Mouse (Mus musculus) limb, embryonic 12.5 days (tissue): Measurements from ENCODE around the gene Hs3st2. TPM values are rescaled to one million over a fixed set of nuclear protein-coding genes. Genes with fewer than 3 reads are reported as not detected.
A peak's percentile ranks its signal among the peaks of the same experiment; 100 is the strongest.
"Not testable (repeated sequence)": the region's sequence is repeated elsewhere in the genome, so short reads cannot be mapped to it uniquely, and the experiment has no call there.

Source experiments
- ATAC-seq: fragments of 200-750 bp; cut with Nextera tagmentation; 2 replicates; pipeline ENCODE4 v1.8.0; 2017; ENCODE audit warnings: low read depth, moderate TSS enrichment; ENCODE audit not compliant: insufficient number of reproducible peaks, insufficient read depth, low FRiP score, low TSS enrichment
- H3K27ac ChIP-seq: fragments of 300-500 bp; sonication (generic); 2 replicates; pipeline ENCODE4 v1.5.1; 2016; ENCODE audit warnings: mild to moderate bottlenecking, moderate library complexity
- H3K27me3 ChIP-seq: fragments of 300-500 bp; sonication (generic); 2 replicates; pipeline ENCODE4 v1.6.1; 2016; ENCODE audit warnings: mild to moderate bottlenecking, moderate library complexity
- H3K36me3 ChIP-seq: fragments of 300-500 bp; sonication (generic); 2 replicates; pipeline ENCODE4 v1.6.1; 2016; ENCODE audit warnings: mild to moderate bottlenecking, moderate library complexity
- H3K4me1 ChIP-seq: fragments of 300-500 bp; sonication (generic); replicated peaks from 2 replicates; pipeline ENCODE4 v1.6.1; 2016
- H3K4me2 ChIP-seq: fragments of 300-500 bp; sonication (generic); 2 replicates; pipeline ENCODE4 v1.6.1; 2016; ENCODE audit warnings: mild to moderate bottlenecking, moderate library complexity
- H3K4me3 ChIP-seq: fragments of 300-500 bp; sonication (generic); replicated peaks from 2 replicates; pipeline ENCODE4 v1.5.1; 2016; ENCODE audit warnings: mild to moderate bottlenecking
- H3K9ac ChIP-seq: fragments of 300-500 bp; sonication (generic); replicated peaks from 2 replicates; pipeline ENCODE4 v1.6.1; 2016; ENCODE audit warnings: mild to moderate bottlenecking, moderate library complexity
- H3K9me3 ChIP-seq: fragments of 300-500 bp; sonication (generic); 2 replicates; pipeline ENCODE4 v1.6.1; 2016; ENCODE audit warnings: mild to moderate bottlenecking, moderate library complexity
- WGBS: fragments of 180-500 bp; shearing (Covaris S2); methylation state at CpG from one replicate; pipeline ENCODE4 v1.1.7; 2016; 5-methylcytosine and 5-hydroxymethylcytosine counted together
- polyA plus RNA-seq: library from polyadenylated mRNA; unstranded; fragments of >200 nt; fragmentation: Nextera tagmentation; extraction: Ambion mirVana; gene quantifications from 2 replicates; pipeline ENCODE4 v1.2.1, GENCODE M21; 2016

The Hs3st2 gene
- polyA plus RNA-seq: 0.45 and 0.80 TPM in 2 replicates

DNA sequence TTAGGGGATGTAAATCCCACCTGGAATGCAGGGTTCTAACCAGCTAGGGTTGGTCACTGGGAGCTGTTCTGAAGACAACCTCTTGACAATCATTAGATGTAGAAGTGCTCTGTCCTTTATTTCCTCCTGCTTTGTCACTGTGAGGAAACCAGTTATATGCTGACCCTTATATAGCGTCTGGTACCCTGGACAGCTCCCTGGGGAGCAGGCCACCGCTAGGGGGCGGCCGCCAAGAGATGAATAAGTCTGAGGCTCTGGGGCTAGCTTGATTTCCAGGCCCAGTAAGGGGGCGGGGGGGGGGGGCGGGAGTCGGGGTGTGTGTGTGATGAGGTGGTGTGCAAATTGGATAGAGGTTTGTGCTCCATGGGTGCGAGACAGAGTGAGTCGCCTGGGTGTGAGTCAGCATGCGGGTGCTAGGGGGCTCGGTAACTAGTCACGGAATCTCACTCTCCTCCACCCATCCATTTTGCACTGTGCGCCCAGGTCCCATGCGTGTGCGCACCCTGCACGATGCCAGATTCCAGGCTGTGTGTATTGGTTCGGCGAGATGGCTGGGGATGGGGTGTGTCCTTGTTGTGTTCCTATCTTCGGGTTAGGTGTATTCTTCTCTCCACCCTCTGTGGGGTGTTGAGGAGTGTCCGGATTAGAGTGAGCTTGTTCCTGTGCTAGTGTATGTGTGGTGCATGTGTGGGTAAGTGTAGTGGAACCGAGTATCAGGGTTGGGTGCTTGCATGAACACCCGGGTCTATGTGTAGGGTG is at the start of gene Hs3st2:
Hs3st2 (plus strand) TSS at position 635 of the 759 bp plus-strand sequence.
- Histone ChIP-seq H3K27me3 (peaks cover 68% of the 10 kb centered on the region), H3K4me1 (peaks cover 16% of the 10 kb centered on the region), H3K36me3 (no peaks in the 10 kb centered on the region), H3K9me3 (no peaks in the 10 kb centered on the region), H3K4me3 (peak within 1 kb of the TSS; percentile 34), H3K4me2 (peak within 1 kb of the TSS; percentile 56), H3K27ac (no peak within 1 kb of the TSS), H3K9ac (no peak within 1 kb of the TSS)
- ATAC-seq: peak; percentile 49; the same call in 1 of the 2 replicates
- WGBS: 3% methylated on average over 22 of the region's 22 CpGs

DNA sequence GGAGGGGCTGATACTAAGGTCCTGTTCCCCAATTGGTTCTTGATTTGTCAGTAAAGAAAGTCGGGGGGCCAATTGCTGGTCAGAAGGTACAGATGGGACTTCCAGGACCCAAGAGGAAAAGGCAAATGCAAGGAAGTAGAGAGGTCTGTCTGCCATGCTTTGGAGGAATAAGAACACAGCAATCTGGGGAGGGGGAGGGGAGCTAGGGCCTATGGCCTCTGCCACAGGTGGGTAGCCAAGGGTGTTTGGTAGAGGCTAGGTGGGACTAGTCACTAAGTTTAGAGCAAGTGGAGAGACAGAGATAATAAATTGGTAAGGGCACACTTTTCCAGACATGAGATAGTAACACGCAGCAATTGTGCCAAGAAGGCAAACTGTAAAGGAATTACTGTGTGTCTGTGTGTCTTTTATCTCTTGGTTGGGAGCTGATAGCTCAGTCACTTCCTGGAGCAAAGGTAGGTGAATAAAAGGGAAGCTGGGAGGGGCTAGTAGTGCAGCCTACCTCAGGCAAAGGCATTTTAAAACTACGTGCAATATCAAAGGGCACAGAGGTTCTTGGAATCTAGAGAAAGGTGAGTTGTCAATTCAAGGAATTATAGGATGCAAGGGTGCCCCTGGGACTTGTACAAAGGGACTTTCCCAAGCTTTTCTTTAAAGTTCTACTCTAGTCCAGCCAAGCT is 43.2 kb upstream of the Hs3st2 start:
- H3K9ac ChIP-seq: no peak overlapping the region
- no peaks in the 10 kb centered on the region for H3K4me1 ChIP-seq
- no peak overlapping the region for H3K27ac ChIP-seq
- H3K4me2 ChIP-seq: no peak overlapping the region
- 79% methylated on average over 3 of the region's 3 CpGs for WGBS
- H3K4me3 ChIP-seq: no peak overlapping the region
- H3K27me3 ChIP-seq: no peaks in the 10 kb centered on the region
- no peaks in the 10 kb centered on the region for H3K9me3 ChIP-seq
- H3K36me3 ChIP-seq: no peaks in the 10 kb centered on the region
- ATAC-seq: no peak

DNA sequence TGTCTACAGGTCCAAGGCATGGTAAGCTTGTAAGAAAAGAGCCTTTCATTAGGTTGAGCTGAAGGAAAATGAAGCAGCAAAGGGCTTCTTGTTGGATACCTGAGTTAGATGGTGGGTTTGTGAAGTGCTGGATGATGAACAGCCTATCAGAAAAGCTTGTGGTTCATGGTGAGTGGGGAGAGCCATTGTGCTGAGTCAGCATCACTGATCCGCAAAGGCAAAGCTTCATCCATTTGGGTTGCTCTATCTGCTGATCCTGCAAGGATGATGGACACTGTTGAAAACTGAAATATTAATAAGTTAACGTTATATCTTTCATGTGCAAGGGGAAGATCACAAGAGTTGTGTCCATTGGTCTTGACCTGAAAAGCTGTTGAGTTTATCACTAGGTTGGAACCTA is 40.0 kb upstream of the Hs3st2 start:
- H3K27ac ChIP-seq: no peak overlapping the region
- no peaks in the 10 kb centered on the region for H3K36me3 ChIP-seq
- ATAC-seq: no peak
- no peaks in the 10 kb centered on the region for H3K9me3 ChIP-seq
- no peak overlapping the region for H3K9ac ChIP-seq
- H3K4me3 ChIP-seq: no peak overlapping the region
- H3K4me2 ChIP-seq: no peak overlapping the region
- no peaks in the 10 kb centered on the region for H3K27me3 ChIP-seq
- 82% methylated on average over 2 of the region's 2 CpGs for whole genome bisulfite sequencing
- no peaks in the 10 kb centered on the region for H3K4me1 ChIP-seq

DNA sequence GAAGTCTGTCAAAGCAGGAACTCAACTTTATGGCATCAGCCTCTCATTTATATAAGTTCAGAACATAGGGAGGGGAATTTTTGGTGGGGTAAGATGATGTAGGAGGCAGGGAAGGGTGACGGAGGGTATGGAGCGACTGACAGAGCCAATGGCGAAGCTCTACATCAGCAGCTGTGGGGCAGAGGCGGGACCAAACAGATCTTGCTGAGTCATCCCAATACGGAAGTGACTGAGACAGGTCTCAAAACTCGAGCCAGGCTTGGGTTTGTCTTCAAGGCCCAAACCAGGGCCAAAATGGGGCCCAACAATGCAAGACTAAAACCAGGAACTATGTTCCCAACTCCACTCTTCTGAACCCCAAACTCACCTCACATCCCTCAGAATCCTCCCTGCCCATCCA is 30.2 kb upstream of the Hs3st2 start:
- H3K4me2 ChIP-seq, H3K9me3 ChIP-seq, H3K4me1 ChIP-seq, ATAC-seq, H3K4me3 ChIP-seq, H3K36me3 ChIP-seq, H3K9ac ChIP-seq, H3K27me3 ChIP-seq, H3K27ac ChIP-seq: not testable (repeated sequence)
- 86% methylated on average over 6 of the region's 6 CpGs for WGBS

DNA sequence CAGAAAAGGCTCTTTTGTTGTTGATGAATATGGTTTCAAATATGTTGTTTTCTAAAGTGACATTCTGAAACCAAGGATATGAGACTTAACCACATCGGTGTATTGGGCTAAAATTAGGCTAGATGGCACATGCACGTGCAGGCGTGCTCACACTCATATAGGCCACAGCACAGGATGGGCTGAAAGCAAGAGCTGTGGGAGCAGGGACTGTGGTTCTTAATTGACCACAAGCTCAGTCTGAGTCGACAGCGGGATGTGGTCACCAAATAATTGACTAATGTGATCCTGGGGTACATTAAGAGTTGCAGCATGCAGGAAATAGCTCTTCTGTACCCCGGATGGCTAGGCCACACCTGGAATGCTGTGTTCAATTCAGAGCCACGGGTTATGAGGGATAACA is 26.1 kb upstream of the Hs3st2 start:
- ATAC-seq: no peak
- Histone ChIP-seq H3K9me3 (no peaks in the 10 kb centered on the region), H3K27ac (no peak overlapping the region), H3K9ac (no peak overlapping the region), H3K36me3 (no peaks in the 10 kb centered on the region), H3K4me2 (no peak overlapping the region), H3K4me1 (no peaks in the 10 kb centered on the region), H3K27me3 (no peaks in the 10 kb centered on the region), H3K4me3 (no peak overlapping the region)
- 78% methylated on average over 7 of the region's 7 CpGs for WGBS

DNA sequence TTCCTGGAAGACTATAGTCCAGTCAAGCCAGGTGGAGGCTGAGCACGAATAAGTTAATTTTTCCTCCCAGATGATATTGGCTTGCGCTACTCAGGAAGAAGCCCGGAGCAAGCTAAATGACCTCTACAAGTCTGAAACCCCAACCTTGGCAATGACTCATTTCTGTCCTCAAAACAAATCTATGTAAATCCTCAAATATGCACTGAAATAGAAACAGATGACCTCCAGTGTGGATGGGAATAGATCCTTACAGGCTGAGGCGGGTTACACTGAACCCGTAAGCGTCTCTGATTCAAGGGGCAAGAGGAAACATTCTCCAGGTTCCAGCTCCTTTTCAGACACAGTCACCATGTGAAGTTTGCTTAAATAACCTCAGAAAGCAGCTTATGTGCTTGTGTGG is 24.5 kb upstream of the Hs3st2 start:
- Histone ChIP-seq H3K4me2 (no peak overlapping the region), H3K27ac (no peak overlapping the region), H3K9me3 (no peaks in the 10 kb centered on the region), H3K4me1 (no peaks in the 10 kb centered on the region), H3K9ac (no peak overlapping the region), H3K4me3 (no peak overlapping the region), H3K36me3 (no peaks in the 10 kb centered on the region), H3K27me3 (no peaks in the 10 kb centered on the region)
- no peak for ATAC-seq
- WGBS: 93% methylated on average over 6 of the region's 6 CpGs

DNA sequence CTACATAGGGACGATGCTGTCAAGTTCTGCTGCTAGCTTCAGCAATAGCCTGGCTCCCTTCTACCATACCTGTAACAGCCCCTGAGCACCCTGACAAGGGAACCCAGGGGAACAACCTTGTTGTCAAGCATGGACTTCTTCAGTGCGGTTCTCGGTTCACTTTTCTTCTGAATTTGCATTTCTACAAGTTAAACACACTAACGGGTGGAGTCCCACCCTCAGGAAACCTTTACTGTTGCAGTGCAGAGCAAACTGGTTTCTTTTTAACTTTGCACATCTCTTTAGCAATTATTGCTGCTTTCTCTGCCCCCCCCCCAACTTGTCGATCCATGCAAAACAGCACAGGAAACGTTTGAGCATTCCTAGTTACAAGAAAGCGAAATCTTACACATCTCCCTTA is 19.7 kb upstream of the Hs3st2 start:
- Histone ChIP-seq H3K9me3 (no peaks in the 10 kb centered on the region), H3K4me2 (no peak overlapping the region), H3K4me1 (no peaks in the 10 kb centered on the region), H3K27ac (no peak overlapping the region), H3K9ac (no peak overlapping the region), H3K27me3 (no peaks in the 10 kb centered on the region; the same call in 1 of the 2 replicates), H3K4me3 (no peak overlapping the region), H3K36me3 (no peaks in the 10 kb centered on the region)
- WGBS: 87% methylated on average over 7 of the region's 7 CpGs
- no peak for ATAC-seq

DNA sequence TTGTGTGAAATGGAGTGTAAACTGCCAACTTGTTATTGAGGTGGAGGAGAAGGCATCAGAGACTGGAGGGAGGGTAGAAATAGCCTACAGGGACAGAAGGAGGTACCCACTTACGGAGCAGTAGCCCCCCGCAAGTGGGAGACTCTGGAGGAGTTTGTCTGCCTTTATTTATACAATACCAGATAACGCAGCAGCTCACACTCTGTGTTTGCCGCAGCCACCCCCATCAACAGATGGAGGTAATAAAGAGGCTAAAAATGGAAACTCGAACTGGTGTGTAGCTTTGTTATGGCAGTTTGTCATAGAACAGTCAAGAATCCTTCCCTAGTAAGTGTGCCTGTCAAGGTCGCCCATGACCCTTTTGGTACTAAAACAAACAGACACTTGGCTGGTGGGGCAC is 16.2 kb upstream of the Hs3st2 start:
- H3K9me3 ChIP-seq: no peaks in the 10 kb centered on the region
- no peak overlapping the region for H3K27ac ChIP-seq
- H3K4me1 ChIP-seq: no peaks in the 10 kb centered on the region
- no peak overlapping the region for H3K4me2 ChIP-seq
- H3K36me3 ChIP-seq: no peaks in the 10 kb centered on the region
- H3K9ac ChIP-seq: no peak overlapping the region
- 51% methylated on average over 6 of the region's 6 CpGs for WGBS
- no peaks in the 10 kb centered on the region; the same call in 1 of the 2 replicates for H3K27me3 ChIP-seq
- no peak for ATAC-seq
- no peak overlapping the region for H3K4me3 ChIP-seq

DNA sequence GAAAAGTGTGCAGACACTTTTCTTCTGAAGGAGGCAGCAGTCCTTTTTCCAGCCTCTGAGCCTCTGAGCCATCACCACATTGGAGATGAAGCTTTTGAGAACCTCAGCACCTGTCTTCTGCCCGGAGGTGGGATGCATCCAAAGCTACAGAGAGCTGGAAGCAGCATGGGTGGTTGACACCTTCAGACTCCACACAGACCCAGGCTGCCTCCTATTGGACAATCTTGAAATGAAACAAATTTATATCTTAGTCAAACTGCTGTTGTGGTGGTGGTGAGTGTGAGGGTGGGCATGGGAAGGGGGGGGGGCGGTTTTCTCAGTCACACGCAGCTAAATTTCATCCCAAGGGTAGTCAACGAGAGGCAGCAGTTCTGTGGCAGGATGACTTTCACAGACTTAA is 12.7 kb upstream of the Hs3st2 start:
- WGBS: 62% methylated on average over 4 of the region's 4 CpGs
- Histone ChIP-seq H3K4me1 (no peaks in the 10 kb centered on the region), H3K27me3 (no peaks in the 10 kb centered on the region; the same call in 1 of the 2 replicates), H3K36me3 (no peaks in the 10 kb centered on the region), H3K4me2 (no peak overlapping the region), H3K9me3 (no peaks in the 10 kb centered on the region), H3K27ac (no peak overlapping the region), H3K4me3 (no peak overlapping the region), H3K9ac (no peak overlapping the region)
- ATAC-seq: no peak

DNA sequence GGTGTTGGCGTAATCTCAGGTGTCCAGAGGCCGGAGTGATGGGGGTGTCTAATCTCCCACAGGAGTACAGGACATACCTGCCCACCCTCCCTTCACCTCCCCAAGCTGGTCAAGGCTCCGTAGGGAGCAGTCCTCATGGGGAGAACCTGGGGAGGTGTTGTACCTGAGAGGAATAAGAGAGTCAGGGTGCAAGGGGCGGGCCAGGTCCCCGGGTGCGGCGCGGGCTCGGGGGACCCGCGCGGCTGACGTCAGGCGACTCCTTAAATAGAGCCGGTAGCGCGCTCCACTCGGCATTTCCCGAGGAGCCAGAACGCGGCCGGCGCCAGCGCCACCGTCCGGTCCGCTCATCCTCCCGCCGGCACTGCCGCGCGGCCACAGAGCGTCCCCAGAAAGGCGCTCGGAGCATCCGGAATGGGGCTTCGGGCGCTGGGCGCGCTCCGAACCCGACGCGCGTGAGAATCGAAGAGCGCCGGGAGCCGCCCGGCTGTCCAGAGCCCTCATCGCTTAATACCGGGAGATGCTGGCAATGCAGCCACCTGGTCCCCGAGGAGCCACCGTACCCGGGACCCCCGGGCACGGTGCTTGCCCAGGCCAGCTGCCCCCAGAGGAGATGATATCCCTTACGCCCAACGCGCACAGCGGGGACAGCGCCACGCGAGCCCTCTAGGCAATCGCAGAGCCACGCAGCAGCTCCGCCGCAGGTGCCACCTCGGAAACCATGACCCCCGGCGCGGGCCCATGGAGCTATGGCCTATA is 503 bp downstream of the Hs3st2 start:
- 2% methylated on average over 72 of the region's 72 CpGs for WGBS
- peak overlapping the region; percentile 34 for H3K4me3 ChIP-seq
- H3K27me3 ChIP-seq: peaks cover 71% of the 10 kb centered on the region
- no peaks in the 10 kb centered on the region for H3K36me3 ChIP-seq
- H3K4me1 ChIP-seq: peaks cover 16% of the 10 kb centered on the region
- peak overlapping the region; percentile 56 for H3K4me2 ChIP-seq
- H3K9ac ChIP-seq: no peak overlapping the region
- no peaks in the 10 kb centered on the region for H3K9me3 ChIP-seq
- H3K27ac ChIP-seq: no peak overlapping the region
- ATAC-seq: 0 out of 2 replicates have a peak, but pooled peaks have one; percentile 52

DNA sequence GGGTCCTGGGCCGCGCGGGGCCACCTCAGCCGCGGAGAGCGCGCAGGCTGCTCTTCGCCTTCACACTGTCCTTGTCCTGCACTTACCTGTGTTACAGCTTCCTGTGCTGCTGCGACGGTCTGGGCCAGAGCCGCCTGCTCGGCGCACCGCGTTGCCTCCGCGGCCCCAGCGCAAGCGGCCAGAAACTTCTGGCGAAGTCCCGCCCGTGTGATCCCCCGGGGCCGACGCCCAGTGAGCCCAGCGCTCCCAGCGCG is 1.0 kb downstream of the Hs3st2 start:
- H3K4me3 ChIP-seq: peak overlapping the region; percentile 34

More for the DNA sequence above, 1.0 kb downstream of the Hs3st2 start:
- WGBS: under 1% methylated on average over 28 of the region's 28 CpGs
- H3K27me3 ChIP-seq: peaks cover 76% of the 10 kb centered on the region
- H3K9me3 ChIP-seq: no peaks in the 10 kb centered on the region
- ATAC-seq: no peak
- H3K36me3 ChIP-seq: no peaks in the 10 kb centered on the region
- no peak overlapping the region for H3K9ac ChIP-seq
- no peak overlapping the region for H3K27ac ChIP-seq
- H3K4me1 ChIP-seq: peaks cover 16% of the 10 kb centered on the region
- H3K4me2 ChIP-seq: peak overlapping the region; percentile 56
